9 mouse cellular contexts compared by ENCODE assay signal in genomic region chr15:79900751-79901150, GRCm38 (mm10). TPM values are rescaled to one million over a fixed set of nuclear protein-coding genes. Genes with fewer than 3 reads are reported as not detected.
DNase-seq lines count a peak whose midpoint lies in the region; ATAC-seq and TF ChIP-seq lines count a peak whose summit lies in the region.
"Had no signal": no experiment of that assay in that cellular context is flagged by ENCODE, and none has a peak within 500 bp of the region (broad histone marks: within the 10 kb centered on the region; RNA-seq: fewer than 3 reads in every experiment).

No protein-coding gene starts in this region.

- peak overlapping the region; percentile 20 for H3K4me3 ChIP-seq in ES-Bruce4 (ENCODE audit: low read depth, low read length)
- H3K4me3 ChIP-seq in embryonic facial prominence, embryonic 15.5 days (replicated peaks) = no peak overlapping the region
- H3K4me3 ChIP-seq in stomach, embryonic 15.5 days (replicated peaks) = no peak overlapping the region

- H3K9ac ChIP-seq in ES-Bruce4 (ENCODE audit: low read depth, poor library complexity, severe bottlenecking) = no peak overlapping the region
- no peak overlapping the region for H3K9ac ChIP-seq in embryonic facial prominence, embryonic 15.5 days
- no peak overlapping the region for H3K9ac ChIP-seq in stomach, embryonic 15.5 days

- H3K4me1 ChIP-seq in ES-Bruce4 (ENCODE audit: control insufficient read depth, insufficient read depth, low read length) = peaks cover 13% of the 10 kb centered on the region
- no peaks in the 10 kb centered on the region for H3K4me1 ChIP-seq in embryonic facial prominence, embryonic 15.5 days
- H3K4me1 ChIP-seq in stomach, embryonic 15.5 days = no peaks in the 10 kb centered on the region

- no peaks in the 10 kb centered on the region for H3K9me3 ChIP-seq in ES-Bruce4 (replicated peaks; ENCODE audit: control insufficient read depth, insufficient read depth, low read length, poor library complexity, severe bottlenecking)
- no peaks in the 10 kb centered on the region for H3K9me3 ChIP-seq in embryonic facial prominence, embryonic 15.5 days (replicated peaks)
- no peaks in the 10 kb centered on the region for H3K9me3 ChIP-seq in stomach, embryonic 15.5 days

- H3K4me2 ChIP-seq in embryonic facial prominence, embryonic 15.5 days (replicated peaks) = no peak overlapping the region
- H3K4me2 ChIP-seq in stomach, embryonic 15.5 days = no peak overlapping the region

- no peak overlapping the region for H3K27ac ChIP-seq in ES-Bruce4 (ENCODE audit: insufficient read depth, low read length)
- H3K27ac ChIP-seq in embryonic facial prominence, embryonic 15.5 days (replicated peaks) = peak overlapping the region; percentile 68; the same call in 1 of the 2 replicates
- H3K27ac ChIP-seq in stomach, embryonic 15.5 days = peak overlapping the region; percentile 66

- peaks cover 29% of the 10 kb centered on the region for H3K36me3 ChIP-seq in ES-Bruce4 (ENCODE audit: control insufficient read depth, insufficient read depth, low read length, poor library complexity, severe bottlenecking)
- H3K36me3 ChIP-seq in embryonic facial prominence, embryonic 15.5 days = peaks cover 3% of the 10 kb centered on the region; the same call in 1 of the 2 replicates
- no peaks in the 10 kb centered on the region for H3K36me3 ChIP-seq in stomach, embryonic 15.5 days

- TF ChIP-seq CTCF in ES-Bruce4 (IDR thresholded peaks at IDR 0.05; ENCODE audit: low read depth, low read length) = no peak

- no peak for TF ChIP-seq POLR2A in ES-Bruce4 (IDR thresholded peaks at IDR 0.05; ENCODE audit: insufficient read depth, low read length)

- peak; percentile 45 for DNase-seq in spleen, adult 12 weeks (ENCODE audit: low spot score)
- no peak for DNase-seq in spleen, postnatal 4 days (ENCODE audit: low spot score in 2 of 2)
- DNase-seq in embryo, embryonic 9.5 days (ENCODE audit: extremely low spot score) = no peak
- no peak for DNase-seq in cerebellum, postnatal 4 days (ENCODE audit: low spot score in 2 of 2)
- DNase-seq: layer of hippocampus, adult 9-11 months; left cerebral cortex, postnatal 4 days had no signal

- no peak for ATAC-seq in embryonic facial prominence, embryonic 15.5 days (ENCODE audit: insufficient number of reproducible peaks, low FRiP score, low TSS enrichment, low read depth)
- no peak for ATAC-seq in stomach, embryonic 15.5 days (ENCODE audit: insufficient read depth, low FRiP score, low read depth)

- TF ChIP-seq EP300 in ES-Bruce4 (IDR thresholded peaks at IDR 0.05; ENCODE audit: insufficient read depth, low read depth, low read length) = 0 out of 2 replicates have a peak, but pooled peaks have one; percentile 8

- no peaks in the 10 kb centered on the region for H3K27me3 ChIP-seq in ES-Bruce4 (ENCODE audit: control insufficient read depth, insufficient read depth, low read length, poor library complexity, severe bottlenecking)
- H3K27me3 ChIP-seq in embryonic facial prominence, embryonic 15.5 days = no peaks in the 10 kb centered on the region
- H3K27me3 ChIP-seq in stomach, embryonic 15.5 days (replicated peaks) = no peaks in the 10 kb centered on the region

- 68% methylated on average over 7 of the region's 7 CpGs for WGBS in embryonic facial prominence, embryonic 15.5 days
- 74% methylated on average over 7 of the region's 7 CpGs for WGBS in stomach, embryonic 15.5 days

RNA-seq across cellular contexts. Expression of gene Apobec3, which starts 9.3 kb away (rescaled TPM):
- polyA plus RNA-seq in ES-Bruce4 (2011; ENCODE audit: insufficient read depth, insufficient read length, low read depth, missing spikeins) = 98.9 and 114 TPM in 2 replicates
- 16.7 and 19.2 TPM in 2 replicates for polyA plus RNA-seq in embryonic facial prominence, embryonic 15.5 days (2015; fragmentation: Nextera tagmentation; extraction: Ambion mirVana)
- polyA plus RNA-seq in stomach, embryonic 15.5 days (2015; fragmentation: Nextera tagmentation; extraction: Ambion mirVana) = 22.4 and 26.5 TPM in 2 replicates
